Mouse (Mus musculus): Measurements from ENCODE around the gene Capn1. TPM values are rescaled to one million over a fixed set of nuclear protein-coding genes. Genes with fewer than 3 reads are reported as not detected.

Gene Capn1
- total and polyA plus RNA-seq, 2 experiments from 2014 or later: 3.3 to 7.7 TPM

GRCm38 (mm10) chr19:6007013-6007412 lies 8.7 kb downstream of the Capn1 start:
- no peak for DNase-seq
- Histone ChIP-seq H3K9me3 (ENCODE audit: low read length) (no peaks in the 10 kb centered on the region), H3K9ac (no peak overlapping the region), H3K4me3 (ENCODE audit: low read depth, low read length) (no peak overlapping the region), H3K36me3 (ENCODE audit: insufficient read depth) (no peaks in the 10 kb centered on the region), H3K27me3 (ENCODE audit: insufficient read depth, low read length) (no peaks in the 10 kb centered on the region), H3K4me2 (ENCODE audit: low read depth) (no peak overlapping the region), H3K27ac (ENCODE audit: low read depth, low read length) (no peak overlapping the region), H3K4me1 (ENCODE audit: insufficient read depth) (no peaks in the 10 kb centered on the region)
- 87% methylated on average over 13 of the region's 13 CpGs for WGBS
- TF ChIP-seq CTCF (IDR thresholded peaks at IDR 0.05; ENCODE audit: low read depth): no peak
- no peak for ATAC-seq

GRCm38 (mm10) chr19:6005541-6005940 lies 10.2 kb downstream of the Capn1 start:
- Histone ChIP-seq H3K4me3 (ENCODE audit: low read depth, low read length) (no peak overlapping the region), H3K9me3 (ENCODE audit: low read length) (no peaks in the 10 kb centered on the region), H3K9ac (no peak overlapping the region), H3K36me3 (ENCODE audit: insufficient read depth) (no peaks in the 10 kb centered on the region), H3K27me3 (ENCODE audit: insufficient read depth, low read length) (no peaks in the 10 kb centered on the region), H3K4me1 (ENCODE audit: insufficient read depth) (no peaks in the 10 kb centered on the region), H3K4me2 (ENCODE audit: low read depth) (no peak overlapping the region), H3K27ac (ENCODE audit: low read depth, low read length) (no peak overlapping the region)
- no peak for ATAC-seq
- DNase-seq: no peak
- TF ChIP-seq CTCF (IDR thresholded peaks at IDR 0.05; ENCODE audit: low read depth): no peak
- WGBS: 52% methylated on average over 11 of the region's 11 CpGs

- Histone ChIP-seq H3K4me3 (ENCODE audit: low read depth, low read length) (no peak overlapping the region), H3K9me3 (ENCODE audit: low read length) (no peaks in the 10 kb centered on the region), H3K27me3 (ENCODE audit: insufficient read depth, low read length) (no peaks in the 10 kb centered on the region), H3K36me3 (ENCODE audit: insufficient read depth) (no peaks in the 10 kb centered on the region), H3K9ac (no peak overlapping the region), H3K27ac (ENCODE audit: low read depth, low read length) (no peak overlapping the region), H3K4me2 (ENCODE audit: low read depth) (no peak overlapping the region), H3K4me1 (ENCODE audit: insufficient read depth) (no peaks in the 10 kb centered on the region)
- no peak for ATAC-seq
- TF ChIP-seq CTCF (IDR thresholded peaks at IDR 0.05; ENCODE audit: low read depth): no peak
- DNase-seq: no peak
- WGBS: 80% methylated on average over 5 of the region's 5 CpGs
These were observed 15.7 kb downstream of the Capn1 start for GRCm38 (mm10) chr19:5999969-6000368.

- H3K9ac ChIP-seq: no peak overlapping the region
- H3K4me2 ChIP-seq (ENCODE audit: low read depth): no peak overlapping the region
- no peaks in the 10 kb centered on the region for H3K36me3 ChIP-seq (ENCODE audit: insufficient read depth)
- TF ChIP-seq CTCF (IDR thresholded peaks at IDR 0.05; ENCODE audit: low read depth): no peak
- no peaks in the 10 kb centered on the region for H3K4me1 ChIP-seq (ENCODE audit: insufficient read depth)
- no peaks in the 10 kb centered on the region for H3K9me3 ChIP-seq (ENCODE audit: low read length)
- H3K4me3 ChIP-seq (ENCODE audit: low read depth, low read length): no peak overlapping the region
- no peaks in the 10 kb centered on the region for H3K27me3 ChIP-seq (ENCODE audit: insufficient read depth, low read length)
- ATAC-seq (no peak), DNase-seq (no peak)
- WGBS: 87% methylated on average over 3 of the region's 3 CpGs
- no peak overlapping the region for H3K27ac ChIP-seq (ENCODE audit: low read depth, low read length)
These were observed 17.5 kb downstream of the Capn1 start for GRCm38 (mm10) chr19:5998180-5998579.

- no peak overlapping the region for H3K4me3 ChIP-seq (ENCODE audit: low read depth, low read length)
- TF ChIP-seq CTCF (IDR thresholded peaks at IDR 0.05; ENCODE audit: low read depth): no peak
- DNase-seq: no peak
- H3K4me1 ChIP-seq (ENCODE audit: insufficient read depth): no peaks in the 10 kb centered on the region
- H3K4me2 ChIP-seq (ENCODE audit: low read depth): no peak overlapping the region
- WGBS: 82% methylated on average over 14 of the region's 14 CpGs
- no peak overlapping the region for H3K27ac ChIP-seq (ENCODE audit: low read depth, low read length)
- H3K9me3 ChIP-seq (ENCODE audit: low read length): no peaks in the 10 kb centered on the region
- ATAC-seq: no peak
- H3K9ac ChIP-seq: no peak overlapping the region
- H3K27me3 ChIP-seq (ENCODE audit: insufficient read depth, low read length): no peaks in the 10 kb centered on the region
- H3K36me3 ChIP-seq (ENCODE audit: insufficient read depth): no peaks in the 10 kb centered on the region
These were observed 21.0 kb downstream of the Capn1 start for GRCm38 (mm10) chr19:5994711-5995110.

GRCm38 (mm10) chr19:5992012-5992411 lies 23.7 kb downstream of the Capn1 start:
- H3K36me3 ChIP-seq (ENCODE audit: insufficient read depth): no peaks in the 10 kb centered on the region
- 85% methylated on average over 7 of the region's 7 CpGs for WGBS
- ATAC-seq: no peak
- H3K27ac ChIP-seq (ENCODE audit: low read depth, low read length): no peak overlapping the region
- H3K4me1 ChIP-seq (ENCODE audit: insufficient read depth): no peaks in the 10 kb centered on the region; the same call in 1 of the 2 replicates
- H3K9me3 ChIP-seq (ENCODE audit: low read length): no peaks in the 10 kb centered on the region
- no peak overlapping the region for H3K4me3 ChIP-seq (ENCODE audit: low read depth, low read length)
- no peak overlapping the region for H3K9ac ChIP-seq
- H3K27me3 ChIP-seq (ENCODE audit: insufficient read depth, low read length): no peaks in the 10 kb centered on the region
- TF ChIP-seq CTCF (IDR thresholded peaks at IDR 0.05; ENCODE audit: low read depth): no peak
- H3K4me2 ChIP-seq (ENCODE audit: low read depth): no peak overlapping the region
- no peak for DNase-seq

GRCm38 (mm10) chr19:5991467-5991866 lies 24.2 kb downstream of the Capn1 start:
- H3K9me3 ChIP-seq (ENCODE audit: low read length): no peaks in the 10 kb centered on the region
- no peak overlapping the region for H3K4me2 ChIP-seq (ENCODE audit: low read depth)
- TF ChIP-seq CTCF (IDR thresholded peaks at IDR 0.05; ENCODE audit: low read depth): no peak
- H3K9ac ChIP-seq: no peak overlapping the region
- H3K36me3 ChIP-seq (ENCODE audit: insufficient read depth): no peaks in the 10 kb centered on the region
- H3K4me1 ChIP-seq (ENCODE audit: insufficient read depth): no peaks in the 10 kb centered on the region; the same call in 1 of the 2 replicates
- no peak overlapping the region for H3K27ac ChIP-seq (ENCODE audit: low read depth, low read length)
- no peaks in the 10 kb centered on the region for H3K27me3 ChIP-seq (ENCODE audit: insufficient read depth, low read length)
- DNase-seq (no peak), ATAC-seq (no peak)
- H3K4me3 ChIP-seq (ENCODE audit: low read depth, low read length): no peak overlapping the region
- WGBS: 92% methylated on average over 7 of the region's 7 CpGs

GRCm38 (mm10) chr19:5990921-5991320 lies 24.8 kb downstream of the Capn1 start:
- Histone ChIP-seq H3K27ac (ENCODE audit: low read depth, low read length) (no peak overlapping the region), H3K4me1 (ENCODE audit: insufficient read depth) (no peaks in the 10 kb centered on the region; the same call in 1 of the 2 replicates), H3K9ac (no peak overlapping the region), H3K36me3 (ENCODE audit: insufficient read depth) (no peaks in the 10 kb centered on the region), H3K4me2 (ENCODE audit: low read depth) (no peak overlapping the region), H3K4me3 (ENCODE audit: low read depth, low read length) (no peak overlapping the region), H3K27me3 (ENCODE audit: insufficient read depth, low read length) (no peaks in the 10 kb centered on the region), H3K9me3 (ENCODE audit: low read length) (no peaks in the 10 kb centered on the region)
- 21% methylated on average over 1 of the region's 1 CpGs for WGBS
- DNase-seq (no peak), ATAC-seq (no peak)
- no peak for TF ChIP-seq CTCF (IDR thresholded peaks at IDR 0.05; ENCODE audit: low read depth)

Data from forebrain, postnatal 0 days (tissue).